Mouse (Mus musculus) spleen, postnatal 36 days (tissue): ENCODE results near the gene Shmt1.
"Not testable (repeated sequence)": the region's sequence is repeated elsewhere in the genome, so short reads cannot be mapped to it uniquely, and the experiment has no call there.

ENCODE experiments used
- DNase-seq, 2 experiments: peaks; one replicate each; pipeline ENCODE4 v3.0.0; 2022; ENCODE audit warnings: low spot score in 2 of 2, mixed read lengths in 1 of 2

Shmt1 gene

GRCm38 (mm10) chr11:60811618-60812017 is at the start of gene Shmt1:
Gene Shmt1, minus strand, starts transcription at chr11:60811718.
- DNase-seq = not testable (repeated sequence)

- DNase-seq = no peak
Observed at GRCm38 (mm10) chr11:60856587-60856986, 45.1 kb upstream of the Shmt1 start.

- DNase-seq = no peak
Observed at GRCm38 (mm10) chr11:60845415-60845814, 33.9 kb upstream of the Shmt1 start.

GRCm38 (mm10) chr11:60843412-60843811 is 31.9 kb upstream of the Shmt1 start:
- DNase-seq = no peak

GRCm38 (mm10) chr11:60841467-60842200 is 30.1 kb upstream of the Shmt1 start:
- DNase-seq = no peak

GRCm38 (mm10) chr11:60837644-60838406 is 26.3 kb upstream of the Shmt1 start:
- DNase-seq = no peak

GRCm38 (mm10) chr11:60836897-60837296 is 25.4 kb upstream of the Shmt1 start:
- DNase-seq = no peak

- peak; percentile 88 to 91 for DNase-seq
Observed at GRCm38 (mm10) chr11:60830433-60831052, 19.0 kb upstream of the Shmt1 start, which contains the start of gene Dhrs7b. Gene Dhrs7b, plus strand, starts transcription at chr11:60830631.

- no peak for DNase-seq
Observed at GRCm38 (mm10) chr11:60828903-60829302, 17.4 kb upstream of the Shmt1 start.

GRCm38 (mm10) chr11:60827241-60827945 is 15.9 kb upstream of the Shmt1 start:
- DNase-seq = no peak

- DNase-seq = no peak
Observed at GRCm38 (mm10) chr11:60826700-60827099, 15.2 kb upstream of the Shmt1 start.

GRCm38 (mm10) chr11:60825191-60825590 is 13.7 kb upstream of the Shmt1 start:
- DNase-seq = no peak

GRCm38 (mm10) chr11:60823771-60824170 is 12.3 kb upstream of the Shmt1 start:
- no peak for DNase-seq

GRCm38 (mm10) chr11:60816398-60816797 is 4.9 kb upstream of the Shmt1 start:
- DNase-seq = no peak

- DNase-seq = peak; percentile 93 to 94
Observed at GRCm38 (mm10) chr11:60811054-60811460, 461 bp downstream of the Shmt1 start.

GRCm38 (mm10) chr11:60810046-60810965 is 1.2 kb downstream of the Shmt1 start:
- no peak for DNase-seq

- no peak for DNase-seq
Observed at GRCm38 (mm10) chr11:60809546-60809945, 2.0 kb downstream of the Shmt1 start.

GRCm38 (mm10) chr11:60808286-60809070 is 3.0 kb downstream of the Shmt1 start:
- no peak for DNase-seq

GRCm38 (mm10) chr11:60800892-60801291 is 10.6 kb downstream of the Shmt1 start:
- no peak for DNase-seq

- DNase-seq = no peak
Observed at GRCm38 (mm10) chr11:60799977-60800376, 11.5 kb downstream of the Shmt1 start.
